Mouse (Mus musculus): ENCODE results near the gene Atp10a. TPM values are rescaled to one million over a fixed set of nuclear protein-coding genes. Genes with fewer than 3 reads are reported as not detected.

The Atp10a gene
- polyA plus RNA-seq (2016; fragmentation: Nextera tagmentation; extraction: Ambion mirVana) = 1.7 and 3.5 TPM in 2 replicates

DNA sequence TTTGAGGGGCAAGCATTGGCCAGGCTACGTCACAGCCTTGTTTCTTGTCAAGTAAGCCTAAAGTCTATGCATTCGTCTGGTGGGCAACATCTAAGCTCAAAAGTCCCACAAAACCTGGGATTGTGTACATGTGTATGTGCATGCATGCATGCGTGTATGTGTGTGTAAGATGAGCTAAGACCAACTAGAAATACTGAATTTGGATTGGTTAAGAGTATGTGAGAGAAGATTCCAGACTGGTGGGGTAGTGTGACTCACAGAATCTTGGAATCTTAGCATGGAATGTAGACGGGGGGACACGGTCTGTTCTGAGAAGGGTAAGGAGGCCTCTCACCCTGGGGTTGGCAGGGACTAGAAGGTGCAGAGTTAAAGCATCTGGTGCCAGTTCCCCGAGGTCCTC is at the start of gene Atp10a:
Gene Atp10a (plus strand): TSS at position 301 of the 400 bp plus-strand sequence.
- no peak for DNase-seq (ENCODE audit: low spot score)
- Histone ChIP-seq H3K36me3 (no peaks in the 10 kb centered on the region), H3K27me3 (ENCODE audit: insufficient read depth, poor library complexity, severe bottlenecking) (peaks cover 21% of the 10 kb centered on the region; the same call in 1 of the 2 replicates), H3K4me1 (peaks cover 5% of the 10 kb centered on the region; the same call in 1 of the 2 replicates), H3K27ac (no peak within 1 kb of the TSS), H3K9me3 (no peaks in the 10 kb centered on the region), H3K4me3 (no peak within 1 kb of the TSS)
- 77% methylated on average over 6 of the region's 6 CpGs for WGBS

DNA sequence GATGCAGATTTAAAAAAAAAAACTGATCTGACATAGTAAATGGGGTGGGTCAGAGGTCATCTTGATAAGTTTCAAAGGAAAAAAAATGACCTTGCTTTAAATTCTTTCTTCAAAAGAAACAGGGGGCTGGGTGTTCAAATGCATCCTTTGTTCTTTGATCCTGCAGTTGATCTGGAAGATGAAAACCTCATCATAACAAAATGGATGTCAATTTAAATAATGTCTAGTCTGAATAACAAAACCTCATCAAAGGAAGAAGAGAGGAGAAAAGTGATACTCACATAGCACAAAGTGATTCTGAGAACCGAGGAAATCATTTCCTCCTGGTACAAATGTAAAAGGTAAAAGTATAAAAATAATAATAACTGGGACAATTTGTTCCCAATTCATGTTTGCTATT is 37.9 kb upstream of the Atp10a start:
- Histone ChIP-seq H3K27me3 (ENCODE audit: insufficient read depth, poor library complexity, severe bottlenecking) (no peaks in the 10 kb centered on the region), H3K4me1 (no peaks in the 10 kb centered on the region), H3K27ac (no peak overlapping the region), H3K9me3 (no peaks in the 10 kb centered on the region), H3K36me3 (no peaks in the 10 kb centered on the region), H3K4me3 (no peak overlapping the region)
- no peak for DNase-seq (ENCODE audit: low spot score)
- 60% methylated on average over 1 of the region's 1 CpGs for WGBS

DNA sequence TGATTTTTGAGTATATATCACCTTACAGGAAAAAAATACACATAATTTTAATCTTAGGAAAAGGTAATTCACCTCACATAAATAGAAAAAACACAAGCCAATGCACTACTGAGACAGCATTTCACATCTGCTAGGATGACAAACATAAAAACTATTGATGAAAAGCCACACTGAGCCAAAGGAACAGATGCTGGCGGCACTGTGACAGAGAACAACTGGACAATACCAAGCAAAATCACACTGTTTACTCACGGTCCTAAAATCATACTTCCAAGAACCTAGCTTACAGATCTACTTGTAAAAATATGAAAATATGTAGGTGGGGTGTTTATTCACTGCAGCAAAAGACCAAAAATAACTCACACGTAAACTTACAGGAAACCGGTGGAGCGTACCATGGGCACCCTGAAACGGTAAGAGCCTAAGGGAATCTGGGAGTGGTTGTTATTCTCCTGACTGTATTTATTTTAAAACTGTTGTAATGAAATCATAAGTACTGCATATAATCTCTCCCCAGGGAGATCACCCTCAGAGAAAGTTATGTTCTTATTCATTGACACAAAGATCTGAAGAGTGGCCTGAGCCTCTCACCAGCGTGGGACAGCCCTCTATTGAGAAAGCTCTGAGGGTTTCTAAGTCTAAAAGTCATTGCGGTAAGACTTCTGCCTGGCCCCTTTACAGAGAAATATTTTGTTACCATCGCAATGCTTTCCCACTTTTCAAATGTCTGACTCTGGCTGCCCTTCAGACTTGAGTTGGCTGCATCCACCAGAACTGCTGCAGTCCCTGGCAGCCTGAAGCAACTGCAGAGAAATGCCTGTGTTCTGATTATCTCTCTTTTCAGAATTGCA is 29.4 kb upstream of the Atp10a start:
- 79% methylated on average over 9 of the region's 9 CpGs for WGBS
- H3K27me3 ChIP-seq (ENCODE audit: insufficient read depth, poor library complexity, severe bottlenecking) = no peaks in the 10 kb centered on the region
- no peaks in the 10 kb centered on the region for H3K4me1 ChIP-seq
- no peaks in the 10 kb centered on the region for H3K36me3 ChIP-seq
- H3K27ac ChIP-seq = no peak overlapping the region
- no peaks in the 10 kb centered on the region for H3K9me3 ChIP-seq
- no peak overlapping the region for H3K4me3 ChIP-seq
- DNase-seq (ENCODE audit: low spot score) = no peak

DNA sequence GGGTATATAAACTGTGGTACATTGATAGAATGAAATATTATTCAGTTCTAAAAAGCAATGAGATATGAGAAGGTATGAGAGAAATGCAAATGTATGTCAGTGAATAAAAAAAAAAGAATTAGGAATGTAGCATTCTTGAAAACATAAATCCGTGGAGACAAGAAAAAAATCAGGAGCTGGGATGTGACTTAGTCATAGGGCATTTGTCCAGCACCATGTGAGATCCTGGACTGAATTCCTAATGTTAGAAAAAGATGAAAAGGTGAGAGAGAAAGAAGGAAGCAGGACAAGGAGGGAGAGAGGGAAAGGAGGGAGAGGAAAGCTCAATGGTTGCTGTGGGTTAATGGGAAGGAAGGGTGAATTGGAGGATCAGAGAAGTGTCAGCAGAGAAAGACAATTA is 28.6 kb upstream of the Atp10a start:
- Histone ChIP-seq H3K4me1 (no peaks in the 10 kb centered on the region), H3K27me3 (ENCODE audit: insufficient read depth, poor library complexity, severe bottlenecking) (no peaks in the 10 kb centered on the region), H3K36me3 (no peaks in the 10 kb centered on the region), H3K27ac (no peak overlapping the region), H3K4me3 (no peak overlapping the region), H3K9me3 (no peaks in the 10 kb centered on the region)
- 77% methylated on average over 1 of the region's 1 CpGs for WGBS
- DNase-seq (ENCODE audit: low spot score) = no peak

DNA sequence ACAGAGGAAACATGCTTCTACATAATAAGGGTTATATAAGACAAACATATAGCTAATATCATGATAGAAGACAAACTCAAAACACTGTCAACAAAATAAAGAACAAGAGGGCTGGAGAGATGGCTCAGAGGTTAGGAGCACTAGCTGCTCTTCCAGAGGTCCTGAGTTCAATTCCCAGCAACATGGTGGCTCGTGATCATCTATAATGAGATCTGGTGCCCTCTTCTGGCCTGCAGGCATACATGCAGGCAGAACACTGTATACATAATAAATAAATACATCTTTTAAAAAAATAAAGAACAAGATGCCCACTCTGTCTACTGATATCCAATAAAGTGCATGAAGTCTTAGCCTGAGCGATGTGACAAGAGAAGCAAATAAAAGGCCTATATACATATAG is 26.7 kb upstream of the Atp10a start:
- DNase-seq (ENCODE audit: low spot score) = no peak
- WGBS = 69% methylated on average over 2 of the region's 2 CpGs

DNA sequence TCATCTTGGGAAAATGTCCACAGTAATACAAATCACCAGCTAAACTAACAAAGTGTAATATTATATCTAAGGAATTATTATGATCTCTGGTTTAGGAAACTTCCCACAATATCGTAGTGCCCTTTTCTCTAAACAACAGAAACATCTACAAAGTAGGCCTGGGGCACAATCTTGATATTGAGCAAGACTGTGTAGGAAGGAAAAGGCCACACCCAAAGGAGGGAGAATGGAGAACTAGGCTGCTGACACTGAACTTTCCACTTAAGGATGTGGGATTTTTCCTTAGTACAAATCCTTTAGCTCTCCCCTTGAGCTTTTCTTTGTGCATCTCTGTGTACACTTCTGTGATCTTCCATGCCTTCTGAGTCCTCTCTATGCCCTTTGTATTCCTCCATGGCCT is 22.3 kb upstream of the Atp10a start:
- Histone ChIP-seq H3K4me3 (no peak overlapping the region), H3K9me3 (no peaks in the 10 kb centered on the region), H3K27ac (no peak overlapping the region), H3K4me1 (no peaks in the 10 kb centered on the region), H3K27me3 (ENCODE audit: insufficient read depth, poor library complexity, severe bottlenecking) (no peaks in the 10 kb centered on the region), H3K36me3 (no peaks in the 10 kb centered on the region)
- no peak for DNase-seq (ENCODE audit: low spot score)
- WGBS = 79% methylated on average over 1 of the region's 1 CpGs

More for the DNA sequence above, 26.7 kb upstream of the Atp10a start:
- no peaks in the 10 kb centered on the region for H3K27me3 ChIP-seq (ENCODE audit: insufficient read depth, poor library complexity, severe bottlenecking)
- no peak overlapping the region for H3K27ac ChIP-seq
- H3K4me1 ChIP-seq = no peaks in the 10 kb centered on the region
- no peaks in the 10 kb centered on the region for H3K36me3 ChIP-seq
- no peak overlapping the region for H3K4me3 ChIP-seq
- no peaks in the 10 kb centered on the region for H3K9me3 ChIP-seq

DNA sequence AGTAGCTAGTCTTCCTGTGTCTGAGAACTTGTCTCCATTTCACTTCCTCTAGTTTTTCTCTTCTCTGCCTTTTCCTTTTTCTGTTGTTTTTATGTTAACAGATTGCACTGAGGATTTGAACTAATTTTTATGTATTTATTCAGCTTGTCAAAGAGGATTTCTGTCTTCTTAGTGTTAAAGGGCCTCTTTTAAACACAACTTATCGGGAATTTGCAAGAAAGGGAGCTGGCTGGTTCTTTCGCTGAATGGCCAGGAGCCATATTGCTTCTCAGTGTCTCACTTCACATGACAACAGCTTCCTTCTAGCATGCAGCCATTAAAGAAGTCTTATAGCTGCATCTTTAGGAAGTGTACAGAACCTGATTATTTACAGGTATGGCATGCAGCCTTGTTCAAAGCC is 16.3 kb upstream of the Atp10a start:
- H3K9me3 ChIP-seq = no peaks in the 10 kb centered on the region
- H3K36me3 ChIP-seq = no peaks in the 10 kb centered on the region
- DNase-seq (ENCODE audit: low spot score) = no peak
- H3K27ac ChIP-seq = no peak overlapping the region
- WGBS = 93% methylated on average over 2 of the region's 2 CpGs
- no peaks in the 10 kb centered on the region for H3K27me3 ChIP-seq (ENCODE audit: insufficient read depth, poor library complexity, severe bottlenecking)
- H3K4me1 ChIP-seq = no peaks in the 10 kb centered on the region
- H3K4me3 ChIP-seq = no peak overlapping the region

DNA sequence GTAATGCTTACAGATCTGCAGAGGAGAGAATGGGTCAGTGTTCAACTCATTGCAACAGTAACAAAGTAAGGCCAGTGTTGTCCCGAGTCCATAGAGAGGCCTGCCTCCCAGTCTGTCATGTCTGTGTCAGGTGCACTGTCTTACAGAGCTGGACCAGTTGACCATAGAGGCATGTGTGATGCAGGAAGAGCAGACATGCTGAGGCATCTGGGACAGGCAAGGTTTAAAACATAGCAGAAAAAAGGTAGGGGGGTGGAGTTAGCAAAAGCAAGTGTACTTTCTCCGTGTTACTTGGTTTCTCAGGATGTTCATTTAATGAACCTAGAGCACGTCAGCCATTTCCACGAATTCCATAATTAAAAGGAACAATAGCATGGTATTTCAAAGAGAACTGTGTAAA is 15.5 kb upstream of the Atp10a start:
- Histone ChIP-seq H3K4me1 (no peaks in the 10 kb centered on the region), H3K9me3 (no peaks in the 10 kb centered on the region), H3K27me3 (ENCODE audit: insufficient read depth, poor library complexity, severe bottlenecking) (no peaks in the 10 kb centered on the region), H3K36me3 (no peaks in the 10 kb centered on the region), H3K4me3 (no peak overlapping the region), H3K27ac (no peak overlapping the region)
- WGBS = 78% methylated on average over 4 of the region's 4 CpGs
- DNase-seq (ENCODE audit: low spot score) = no peak

DNA sequence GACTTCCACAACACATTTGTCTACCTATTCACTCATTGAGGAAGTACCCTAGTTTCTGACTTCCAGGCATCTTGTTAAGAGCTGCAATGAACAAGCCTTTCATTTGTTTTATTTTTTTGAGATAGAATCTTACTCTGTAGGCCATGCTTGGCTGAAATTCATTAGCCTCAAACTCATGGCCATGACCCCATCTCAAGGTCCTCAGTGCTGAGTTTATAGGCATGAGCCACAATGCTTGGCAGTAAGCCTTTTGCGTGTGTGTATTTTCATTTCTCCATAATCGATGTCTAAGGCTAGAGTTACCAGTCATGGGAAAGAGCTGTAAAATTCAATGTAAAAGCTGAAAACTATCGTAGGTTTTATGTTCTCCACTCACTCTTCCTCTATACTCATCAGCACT is 14.1 kb upstream of the Atp10a start:
- WGBS = 88% methylated on average over 3 of the region's 3 CpGs
- Histone ChIP-seq H3K27me3 (ENCODE audit: insufficient read depth, poor library complexity, severe bottlenecking) (no peaks in the 10 kb centered on the region), H3K27ac (no peak overlapping the region), H3K36me3 (no peaks in the 10 kb centered on the region), H3K4me3 (no peak overlapping the region), H3K9me3 (no peaks in the 10 kb centered on the region), H3K4me1 (no peaks in the 10 kb centered on the region)
- DNase-seq (ENCODE audit: low spot score) = no peak

DNA sequence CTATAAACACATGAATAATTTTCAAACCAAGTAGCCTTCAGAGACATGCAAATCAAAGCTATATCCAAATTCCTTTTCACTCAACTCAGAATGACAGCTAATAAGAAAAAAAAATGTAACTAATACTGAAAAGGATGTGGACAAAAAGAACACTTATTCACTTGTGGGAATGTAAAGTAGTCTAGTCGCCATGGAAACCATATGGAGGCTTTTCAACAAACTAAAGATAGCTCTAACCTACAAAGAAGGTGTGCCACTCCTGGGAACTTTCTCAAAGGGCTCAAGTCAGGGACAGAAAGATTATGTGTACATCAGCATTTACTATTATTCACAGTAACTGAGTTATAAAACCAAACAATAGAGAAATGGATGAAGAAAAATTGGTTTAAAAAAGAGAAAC is 8.6 kb upstream of the Atp10a start:
- WGBS = 54% methylated on average over 1 of the region's 1 CpGs
- no peaks in the 10 kb centered on the region for H3K36me3 ChIP-seq
- DNase-seq (ENCODE audit: low spot score) = no peak
- no peaks in the 10 kb centered on the region for H3K9me3 ChIP-seq
- no peaks in the 10 kb centered on the region for H3K4me1 ChIP-seq
- H3K4me3 ChIP-seq = no peak overlapping the region
- H3K27me3 ChIP-seq (ENCODE audit: insufficient read depth, poor library complexity, severe bottlenecking) = no peaks in the 10 kb centered on the region
- no peak overlapping the region for H3K27ac ChIP-seq

DNA sequence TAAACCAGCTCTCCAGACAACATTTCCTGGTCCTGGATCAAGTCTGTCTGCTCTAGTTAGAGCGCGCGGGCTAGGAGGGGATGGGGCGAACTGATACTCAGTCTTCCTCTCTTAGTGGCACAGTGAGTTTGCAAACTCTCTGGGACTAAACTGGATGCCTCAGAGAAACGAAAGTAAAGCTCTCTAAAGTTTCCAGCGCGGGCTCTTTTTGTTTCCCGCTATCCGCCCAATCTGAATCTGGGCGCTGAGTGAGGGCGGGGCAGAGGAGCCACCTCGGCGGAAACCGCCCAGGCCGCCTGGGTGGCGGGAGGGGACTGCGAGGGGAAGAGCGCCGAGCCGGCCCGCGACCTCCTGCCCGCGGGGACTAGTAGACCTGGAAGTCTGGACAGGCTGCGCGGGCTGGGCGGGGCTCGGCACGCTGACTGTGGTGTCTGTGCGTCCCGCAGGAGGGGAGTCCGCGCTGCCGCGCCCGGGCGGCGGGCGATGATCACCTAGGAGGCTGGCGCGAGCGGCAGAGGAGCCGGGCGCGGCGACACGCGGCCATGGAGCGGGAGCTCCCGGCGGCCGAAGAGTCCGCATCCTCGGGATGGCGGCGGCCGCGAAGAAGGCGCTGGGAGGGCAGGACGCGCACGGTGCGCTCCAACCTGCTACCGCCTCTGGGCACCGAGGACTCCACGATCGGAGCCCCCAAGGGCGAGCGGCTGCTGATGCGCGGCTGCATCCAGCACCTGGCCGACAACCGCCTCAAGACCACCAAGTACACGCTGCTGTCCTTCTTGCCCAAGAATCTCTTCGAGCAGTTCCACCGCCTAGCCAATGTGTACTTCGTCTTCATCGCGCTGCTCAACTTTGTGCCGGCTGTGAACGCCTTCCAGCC is 2.2 kb downstream of the Atp10a start:
- Histone ChIP-seq H3K27ac (peak overlapping the region; percentile 91), H3K4me3 (peak overlapping the region; percentile 77), H3K4me1 (peaks cover 5% of the 10 kb centered on the region; the same call in 1 of the 2 replicates), H3K36me3 (no peaks in the 10 kb centered on the region), H3K9me3 (no peaks in the 10 kb centered on the region), H3K27me3 (ENCODE audit: insufficient read depth, poor library complexity, severe bottlenecking) (peaks cover 21% of the 10 kb centered on the region; the same call in 1 of the 2 replicates)
- DNase-seq (ENCODE audit: low spot score) = peak; percentile 84
- under 1% methylated on average over 71 of the region's 81 CpGs for WGBS

DNA sequence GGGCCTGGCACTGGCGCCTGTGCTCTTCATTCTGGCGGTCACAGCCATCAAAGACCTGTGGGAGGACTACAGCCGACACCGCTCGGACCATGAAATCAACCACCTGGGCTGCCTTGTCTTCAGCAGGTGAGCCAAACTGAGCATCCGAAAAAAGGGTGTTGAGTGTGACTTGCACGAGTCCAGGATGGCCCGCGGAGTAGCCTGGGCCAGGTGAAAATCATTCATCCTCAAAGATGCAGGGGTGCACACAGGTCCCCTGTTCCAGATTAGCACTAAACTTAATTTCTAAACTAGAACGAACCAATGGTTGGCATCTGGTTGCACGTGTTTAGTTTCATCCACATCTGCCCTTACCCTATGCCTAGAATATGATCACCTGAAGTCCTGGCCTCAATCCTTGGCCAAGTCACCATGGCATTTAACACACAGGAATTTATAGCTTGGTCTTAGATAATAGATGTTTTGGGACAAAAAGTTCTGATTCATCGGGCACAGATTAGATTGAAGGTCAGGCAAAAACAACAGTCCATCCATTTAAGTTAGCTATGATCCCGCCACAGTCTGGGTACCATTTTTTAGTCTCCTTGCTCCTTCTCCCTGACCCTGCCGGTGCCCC is 2.9 kb downstream of the Atp10a start:
- Histone ChIP-seq H3K4me1 (peaks cover 5% of the 10 kb centered on the region; the same call in 1 of the 2 replicates), H3K4me3 (peak overlapping the region; percentile 77), H3K36me3 (no peaks in the 10 kb centered on the region), H3K9me3 (no peaks in the 10 kb centered on the region), H3K27me3 (ENCODE audit: insufficient read depth, poor library complexity, severe bottlenecking) (peaks cover 21% of the 10 kb centered on the region; the same call in 1 of the 2 replicates), H3K27ac (peak overlapping the region; percentile 91)
- DNase-seq (ENCODE audit: low spot score) = no peak
- WGBS = 24% methylated on average over 14 of the region's 14 CpGs

Measured in heart, embryonic 10.5 days (tissue).